Mouse (Mus musculus) lung, postnatal 0 days (tissue): ENCODE data around the gene Lrrc3c.

Experiments
- CTCF ChIP-seq: IDR thresholded peaks from 2 replicates; pipeline ENCODE4 v1.5.1; 2016; ENCODE audit warnings: antibody characterized with exemption, mild to moderate bottlenecking
- EP300 ChIP-seq: IDR thresholded peaks from 2 replicates; pipeline ENCODE4 v1.6.1; 2016; ENCODE audit warnings: antibody characterized with exemption, mild to moderate bottlenecking, control low read depth

- TF ChIP-seq CTCF (no peak), EP300 (no peak)
Measured at GRCm38 (mm10) chr11:98637501-98637900, 39.4 kb downstream of the Lrrc3c start.
